ENCODE assay signal across 20 mouse cellular contexts in the genomic region with DNA sequence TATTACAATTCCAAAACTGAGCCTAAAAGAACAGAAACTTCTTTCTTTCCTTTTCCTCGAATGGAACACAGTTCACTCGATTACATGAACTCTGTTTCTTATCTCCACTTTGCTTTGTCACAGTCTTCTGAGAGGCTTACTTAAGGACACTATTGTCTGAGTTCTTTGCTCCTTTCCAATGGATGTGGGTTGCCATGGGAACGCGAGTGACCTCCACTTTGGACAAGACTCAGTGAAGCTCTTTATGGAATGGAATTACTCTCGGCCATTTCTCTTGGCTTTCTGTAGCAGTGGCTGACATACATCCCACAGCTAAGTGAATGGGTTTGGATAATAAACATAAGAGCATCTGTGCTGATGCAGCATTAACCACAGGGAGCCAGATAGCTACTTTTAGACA.
DNase-seq lines count a peak whose midpoint lies in the region; ATAC-seq and TF ChIP-seq lines count a peak whose summit lies in the region.
"Had no signal": no experiment of that assay in that cellular context is flagged by ENCODE, and none has a peak within 500 bp of the region (broad histone marks: within the 10 kb centered on the region; RNA-seq: fewer than 3 reads in every experiment).

No protein-coding gene starts in this region.

- H3K4me3 ChIP-seq in hindbrain, embryonic 10.5 days: no peak overlapping the region
- no peak overlapping the region for H3K4me3 ChIP-seq in hindbrain, embryonic 12.5 days
- H3K4me3 ChIP-seq in forebrain, postnatal 0 days (ENCODE audit: low read depth, low read length): no peak overlapping the region
- no peak overlapping the region for H3K4me3 ChIP-seq in midbrain, embryonic 14.5 days (replicated peaks; ENCODE audit: low read depth, low read length)
- H3K4me3 ChIP-seq: layer of hippocampus, adult 2 months; left cerebral cortex, adult 2 months; limb, embryonic 13.5 days had no signal

- H3K27ac ChIP-seq in hindbrain, embryonic 10.5 days: no peak overlapping the region
- no peak overlapping the region for H3K27ac ChIP-seq in hindbrain, embryonic 12.5 days
- no peak overlapping the region for H3K27ac ChIP-seq in forebrain, postnatal 0 days (ENCODE audit: low read depth, low read length)
- H3K27ac ChIP-seq in midbrain, embryonic 14.5 days (replicated peaks; ENCODE audit: low read depth, low read length): no peak overlapping the region
- H3K27ac ChIP-seq: layer of hippocampus, adult 2 months; left cerebral cortex, adult 2 months; limb, embryonic 13.5 days; liver, embryonic 14.5 days had no signal

- peak; percentile 19 for DNase-seq in hindbrain, embryonic 10.5 days (ENCODE audit: low spot score)
- peak; percentile 55 for DNase-seq in brain, embryonic 14.5 days (ENCODE audit: low read depth)
- DNase-seq in forebrain, postnatal 0 days: no peak
- peak; percentile 28 for DNase-seq in midbrain, embryonic 14.5 days
- no peak for DNase-seq in layer of hippocampus, postnatal 36 days
- no peak for DNase-seq in urinary bladder, adult 2 months (ENCODE audit: low spot score)
- DNase-seq: adrenal gland, postnatal 10 days; cerebellum, adult 18-20 months; gastrocnemius, postnatal 14 days; kidney, adult 18-20 months; kidney, postnatal 10 days; right cerebral cortex, postnatal 4 days; thymus, postnatal 25 days had no signal

- TF ChIP-seq CTCF in brain, embryonic 14.5 days (IDR thresholded peaks at IDR 0.05; ENCODE audit: borderline replicate concordance, extremely low read depth, insufficient read depth, insufficient read length): no peak
- TF ChIP-seq CTCF in forebrain, postnatal 0 days (IDR thresholded peaks at IDR 0.05; ENCODE audit: low read depth): no peak

- no peaks in the 10 kb centered on the region for H3K36me3 ChIP-seq in hindbrain, embryonic 10.5 days
- H3K36me3 ChIP-seq in hindbrain, embryonic 12.5 days: no peaks in the 10 kb centered on the region
- no peaks in the 10 kb centered on the region for H3K36me3 ChIP-seq in forebrain, postnatal 0 days (ENCODE audit: insufficient read depth)
- H3K36me3 ChIP-seq in midbrain, embryonic 14.5 days (ENCODE audit: control insufficient read depth, insufficient read depth, low read length): no peaks in the 10 kb centered on the region
- H3K36me3 ChIP-seq: limb, embryonic 13.5 days had no signal

- no peaks in the 10 kb centered on the region for H3K9me3 ChIP-seq in hindbrain, embryonic 10.5 days
- H3K9me3 ChIP-seq in hindbrain, embryonic 12.5 days (replicated peaks): no peaks in the 10 kb centered on the region
- no peaks in the 10 kb centered on the region for H3K9me3 ChIP-seq in forebrain, postnatal 0 days (ENCODE audit: low read length)
- no peaks in the 10 kb centered on the region for H3K9me3 ChIP-seq in midbrain, embryonic 14.5 days (ENCODE audit: control insufficient read depth, low read length)
- H3K9me3 ChIP-seq: limb, embryonic 13.5 days had no signal

- no peak overlapping the region for H3K9ac ChIP-seq in hindbrain, embryonic 12.5 days
- H3K9ac ChIP-seq in forebrain, postnatal 0 days: no peak overlapping the region
- no peak overlapping the region for H3K9ac ChIP-seq in midbrain, embryonic 14.5 days (replicated peaks; ENCODE audit: low read length)
- H3K9ac ChIP-seq: limb, embryonic 13.5 days; liver, embryonic 14.5 days had no signal

- no peak overlapping the region for H3K4me2 ChIP-seq in hindbrain, embryonic 12.5 days (replicated peaks)
- H3K4me2 ChIP-seq in forebrain, postnatal 0 days (ENCODE audit: low read depth): no peak overlapping the region
- no peak overlapping the region for H3K4me2 ChIP-seq in midbrain, embryonic 14.5 days (ENCODE audit: low read length)
- H3K4me2 ChIP-seq: limb, embryonic 13.5 days had no signal

- no peak for TF ChIP-seq POLR2A in brain, embryonic 14.5 days (IDR thresholded peaks at IDR 0.05; ENCODE audit: borderline replicate concordance, extremely low read depth, insufficient read depth, insufficient read length, poor library complexity, severe bottlenecking)

- 52% methylated on average over 5 of the region's 5 CpGs for WGBS in hindbrain, embryonic 10.5 days
- 52% methylated on average over 5 of the region's 5 CpGs for WGBS in hindbrain, embryonic 12.5 days
- WGBS in forebrain, postnatal 0 days: 37% methylated on average over 5 of the region's 5 CpGs
- 34% methylated on average over 5 of the region's 5 CpGs for WGBS in midbrain, embryonic 14.5 days

- ATAC-seq in hindbrain, embryonic 12.5 days (ENCODE audit: low FRiP score): no peak
- 0 out of 2 replicates have a peak, but pooled peaks have one; percentile 14 for ATAC-seq in forebrain, postnatal 0 days
- no peak for ATAC-seq in midbrain, embryonic 14.5 days (ENCODE audit: low FRiP score, low TSS enrichment)
- ATAC-seq in activated CD4-positive, CD25-positive, alpha-beta regulatory T cell, adult 4 months: no peak

- peaks cover 7% of the 10 kb centered on the region; the same call in 1 of the 2 replicates for H3K4me1 ChIP-seq in hindbrain, embryonic 10.5 days (replicated peaks)
- H3K4me1 ChIP-seq in hindbrain, embryonic 12.5 days: no peaks in the 10 kb centered on the region
- H3K4me1 ChIP-seq in forebrain, postnatal 0 days (ENCODE audit: insufficient read depth): no peaks in the 10 kb centered on the region
- H3K4me1 ChIP-seq in midbrain, embryonic 14.5 days (ENCODE audit: control insufficient read depth, insufficient read depth, low read length): 0 out of 2 replicates have a peak, but pooled peaks cover 4% of the 10 kb centered on the region
- H3K4me1 ChIP-seq: limb, embryonic 13.5 days had no signal

- H3K27me3 ChIP-seq in hindbrain, embryonic 10.5 days (ENCODE audit: insufficient read depth, poor library complexity, severe bottlenecking): no peaks in the 10 kb centered on the region
- H3K27me3 ChIP-seq in hindbrain, embryonic 12.5 days: no peaks in the 10 kb centered on the region
- H3K27me3 ChIP-seq in forebrain, postnatal 0 days (ENCODE audit: insufficient read depth, low read length): no peaks in the 10 kb centered on the region
- H3K27me3 ChIP-seq in midbrain, embryonic 14.5 days (ENCODE audit: control insufficient read depth, insufficient read depth, low read length): no peaks in the 10 kb centered on the region
- H3K27me3 ChIP-seq: CH12.LX; limb, embryonic 13.5 days had no signal

Comparison
In these comparisons a context has a peak if more than half of its experiments do, and no peak if none do; other contexts are left out.
1. DNase-seq: peak in hindbrain, embryonic 10.5 days (single experiment), brain, embryonic 14.5 days (single experiment) and midbrain, embryonic 14.5 days (single experiment); none in forebrain, postnatal 0 days (single experiment), layer of hippocampus, postnatal 36 days (0 of 2) and urinary bladder, adult 2 months (single experiment).